Mouse (Mus musculus) hindbrain, postnatal 0 days (tissue): ENCODE measurements at regions not wholly inside any gene's neighbourhood (a gene's known extent, or its start where the extent isn't known, plus 50 kb on each side); places are given as distances from the start of the nearest gene placed in this dataset.

Source experiments
- ATAC-seq: fragments of 200-750 bp; cut with Nextera tagmentation; 2 replicates; pipeline ENCODE4 v1.8.0; 2017; ENCODE audit warnings: mild to moderate bottlenecking, moderate TSS enrichment, moderate library complexity
- DNase-seq: peaks from one replicate; pipeline ENCODE4 v3.0.0-alpha.2; 2015; ENCODE audit warnings: low spot score
- H3K27ac ChIP-seq: fragments of 300-500 bp; sonication (generic); 2 replicates; pipeline ENCODE4 v1.5.1; 2014; ENCODE audit warnings: mild to moderate bottlenecking
- H3K27me3 ChIP-seq: fragments of 300-500 bp; sonication (generic); 2 replicates; pipeline ENCODE4 v1.6.1; 2014; ENCODE audit warnings: low read length, mixed read lengths; ENCODE audit not compliant: insufficient read depth
- H3K36me3 ChIP-seq: fragments of 300-500 bp; sonication (generic); 2 replicates; pipeline ENCODE4 v1.6.1; 2014; ENCODE audit warnings: low read length, mixed read lengths; ENCODE audit not compliant: insufficient read depth
- H3K4me1 ChIP-seq: fragments of 300-500 bp; sonication (generic); 2 replicates; pipeline ENCODE4 v1.6.1; 2014; ENCODE audit warnings: antibody characterized with exemption, low read length, mixed read lengths; ENCODE audit not compliant: insufficient read depth
- H3K4me2 ChIP-seq: fragments of 300-500 bp; sonication (generic); 2 replicates; pipeline ENCODE4 v1.6.1; 2014; ENCODE audit warnings: low read depth, mild to moderate bottlenecking, low read length, moderate library complexity, mixed read lengths
- H3K4me3 ChIP-seq: fragments of 300-500 bp; sonication (generic); 2 replicates; pipeline ENCODE4 v1.5.1; 2014; ENCODE audit warnings: low read length
- H3K9ac ChIP-seq: fragments of 300-500 bp; sonication (generic); replicated peaks from 2 replicates; pipeline ENCODE4 v1.6.1; 2014; ENCODE audit warnings: mild to moderate bottlenecking, low read length, moderate library complexity, mixed read lengths
- H3K9me3 ChIP-seq: fragments of 300-500 bp; sonication (generic); 2 replicates; pipeline ENCODE4 v1.6.1; 2016; ENCODE audit warnings: low read length, mixed read lengths
- CTCF ChIP-seq: IDR thresholded peaks from 2 replicates; pipeline ENCODE4 v1.5.1; 2016; ENCODE audit warnings: antibody characterized with exemption, control low read depth, low read depth
- WGBS: fragments of 180-500 bp; shearing (Covaris S2); extraction: QIAGEN DNeasy Blood & Tissue Kit; methylation state at CpG from one replicate; pipeline ENCODE4 v1.1.7; 2014; 5-methylcytosine and 5-hydroxymethylcytosine counted together

- no peaks in the 10 kb centered on the region for H3K9me3 ChIP-seq
- H3K4me1 ChIP-seq, result no peaks in the 10 kb centered on the region
- DNase-seq (no peak), ATAC-seq (no peak)
- H3K4me2 ChIP-seq, result no peak overlapping the region
- no peak overlapping the region for H3K27ac ChIP-seq
- no peak for TF ChIP-seq CTCF
- H3K4me3 ChIP-seq, result no peak overlapping the region
- H3K9ac ChIP-seq, result no peak overlapping the region
- H3K36me3 ChIP-seq, result no peaks in the 10 kb centered on the region
- no peaks in the 10 kb centered on the region for H3K27me3 ChIP-seq
- WGBS, result 86% methylated on average over 5 of the region's 5 CpGs
These were observed 213.5 kb downstream of the Tox3 start for GRCm38 (mm10) chr8:90134626-90135025.

DNA sequence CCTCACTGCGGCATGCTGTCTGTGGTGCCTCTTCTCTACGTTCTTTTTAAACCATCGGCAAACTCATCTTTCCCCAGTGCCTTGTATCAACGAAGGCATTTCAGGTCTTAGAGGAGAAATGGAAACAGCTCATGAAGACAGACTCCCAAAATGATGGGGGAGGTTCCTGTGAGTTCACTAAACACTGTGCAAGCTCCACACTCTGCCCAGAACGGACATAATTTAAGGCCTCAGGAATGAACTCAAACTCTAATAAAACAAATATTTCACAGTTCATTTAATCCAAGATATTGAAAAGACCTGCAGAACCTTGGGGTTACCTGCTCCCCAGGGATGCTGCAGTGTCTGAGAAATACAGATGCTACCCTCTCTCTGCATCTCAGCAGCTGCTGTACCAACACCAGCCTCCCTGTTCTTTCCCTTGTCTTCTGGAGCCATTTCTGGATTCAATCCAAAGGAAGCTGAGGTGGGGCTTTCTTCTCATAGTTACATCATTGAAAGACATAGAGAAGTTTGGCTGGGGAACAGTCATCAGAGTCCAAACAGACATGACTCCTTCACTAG, 217.4 kb downstream of the Tox3 start:
- H3K4me1 ChIP-seq, result no peaks in the 10 kb centered on the region
- DNase-seq, result no peak
- no peak overlapping the region for H3K4me3 ChIP-seq
- no peak overlapping the region for H3K4me2 ChIP-seq
- no peaks in the 10 kb centered on the region for H3K9me3 ChIP-seq
- no peaks in the 10 kb centered on the region for H3K27me3 ChIP-seq
- no peaks in the 10 kb centered on the region for H3K36me3 ChIP-seq
- no peak overlapping the region for H3K9ac ChIP-seq
- no peak for ATAC-seq
- TF ChIP-seq CTCF, result no peak
- no peak overlapping the region for H3K27ac ChIP-seq
- 81% methylated on average over 5 of the region's 5 CpGs for WGBS

GRCm38 (mm10) chr8:90125426-90125825, 222.7 kb downstream of the Tox3 start:
- H3K9me3 ChIP-seq, result no peaks in the 10 kb centered on the region
- H3K4me1 ChIP-seq, result no peaks in the 10 kb centered on the region
- H3K36me3 ChIP-seq, result no peaks in the 10 kb centered on the region
- H3K4me2 ChIP-seq, result no peak overlapping the region
- no peak overlapping the region for H3K9ac ChIP-seq
- no peak overlapping the region for H3K4me3 ChIP-seq
- ATAC-seq (no peak), DNase-seq (no peak)
- WGBS, result 97% methylated on average over 1 of the region's 1 CpGs
- no peaks in the 10 kb centered on the region for H3K27me3 ChIP-seq
- H3K27ac ChIP-seq, result no peak overlapping the region
- no peak for TF ChIP-seq CTCF

GRCm38 (mm10) chr8:90123101-90123500, 225.0 kb downstream of the Tox3 start:
- ATAC-seq (no peak), DNase-seq (no peak)
- no peak for TF ChIP-seq CTCF
- no peak overlapping the region for H3K27ac ChIP-seq
- H3K36me3 ChIP-seq, result no peaks in the 10 kb centered on the region
- H3K9me3 ChIP-seq, result no peaks in the 10 kb centered on the region
- no peak overlapping the region for H3K4me2 ChIP-seq
- no peak overlapping the region for H3K9ac ChIP-seq
- H3K4me3 ChIP-seq, result no peak overlapping the region
- no peaks in the 10 kb centered on the region for H3K27me3 ChIP-seq
- H3K4me1 ChIP-seq, result no peaks in the 10 kb centered on the region

DNA sequence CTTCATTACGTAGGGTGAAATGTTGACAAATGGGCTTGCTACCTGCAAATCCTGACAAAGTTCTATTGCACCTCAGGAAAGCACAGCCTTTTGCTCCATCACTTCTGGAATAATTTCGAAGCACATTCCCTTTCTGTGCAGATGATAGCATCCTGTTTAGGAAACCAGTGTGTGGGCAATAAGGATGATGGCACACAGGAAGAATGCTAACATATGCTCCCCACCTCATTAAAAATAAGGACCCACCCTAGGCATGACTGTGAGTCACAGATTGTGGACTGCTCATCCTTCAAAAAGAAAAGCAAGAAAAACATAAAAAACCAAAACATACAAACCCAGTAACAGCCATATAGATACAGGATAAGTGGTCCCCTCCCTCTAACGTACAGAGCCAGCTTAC, 226.2 kb downstream of the Tox3 start:
- H3K27me3 ChIP-seq, result no peaks in the 10 kb centered on the region
- H3K27ac ChIP-seq, result no peak overlapping the region
- H3K4me2 ChIP-seq, result no peak overlapping the region
- no peaks in the 10 kb centered on the region for H3K9me3 ChIP-seq
- no peak overlapping the region for H3K9ac ChIP-seq
- no peak for TF ChIP-seq CTCF
- WGBS, result 86% methylated on average over 3 of the region's 3 CpGs
- H3K4me1 ChIP-seq, result no peaks in the 10 kb centered on the region
- no peak overlapping the region for H3K4me3 ChIP-seq
- DNase-seq, result no peak
- no peaks in the 10 kb centered on the region for H3K36me3 ChIP-seq
- no peak for ATAC-seq

- no peak overlapping the region for H3K27ac ChIP-seq
- H3K9ac ChIP-seq, result no peak overlapping the region
- WGBS, result 29% methylated on average over 3 of the region's 3 CpGs
- H3K36me3 ChIP-seq, result no peaks in the 10 kb centered on the region
- H3K4me2 ChIP-seq, result no peak overlapping the region
- no peak for TF ChIP-seq CTCF
- H3K4me3 ChIP-seq, result no peak overlapping the region
- H3K9me3 ChIP-seq, result no peaks in the 10 kb centered on the region
- ATAC-seq (no peak), DNase-seq (no peak)
- H3K27me3 ChIP-seq, result no peaks in the 10 kb centered on the region
- H3K4me1 ChIP-seq, result no peaks in the 10 kb centered on the region
These were observed 227.1 kb downstream of the Tox3 start for GRCm38 (mm10) chr8:90121017-90121416.

- DNase-seq (no peak), ATAC-seq (no peak)
- H3K4me3 ChIP-seq, result no peak overlapping the region
- no peaks in the 10 kb centered on the region for H3K9me3 ChIP-seq
- no peaks in the 10 kb centered on the region for H3K27me3 ChIP-seq
- H3K4me1 ChIP-seq, result no peaks in the 10 kb centered on the region
- no peaks in the 10 kb centered on the region for H3K36me3 ChIP-seq
- H3K27ac ChIP-seq, result no peak overlapping the region
- no peak overlapping the region for H3K4me2 ChIP-seq
- 94% methylated on average over 2 of the region's 2 CpGs for WGBS
- H3K9ac ChIP-seq, result no peak overlapping the region
- TF ChIP-seq CTCF, result no peak
These were observed 232.7 kb downstream of the Tox3 start for GRCm38 (mm10) chr8:90115436-90115835.
